Mouse (Mus musculus): ENCODE measurements around the gene Snx5.

DNA sequence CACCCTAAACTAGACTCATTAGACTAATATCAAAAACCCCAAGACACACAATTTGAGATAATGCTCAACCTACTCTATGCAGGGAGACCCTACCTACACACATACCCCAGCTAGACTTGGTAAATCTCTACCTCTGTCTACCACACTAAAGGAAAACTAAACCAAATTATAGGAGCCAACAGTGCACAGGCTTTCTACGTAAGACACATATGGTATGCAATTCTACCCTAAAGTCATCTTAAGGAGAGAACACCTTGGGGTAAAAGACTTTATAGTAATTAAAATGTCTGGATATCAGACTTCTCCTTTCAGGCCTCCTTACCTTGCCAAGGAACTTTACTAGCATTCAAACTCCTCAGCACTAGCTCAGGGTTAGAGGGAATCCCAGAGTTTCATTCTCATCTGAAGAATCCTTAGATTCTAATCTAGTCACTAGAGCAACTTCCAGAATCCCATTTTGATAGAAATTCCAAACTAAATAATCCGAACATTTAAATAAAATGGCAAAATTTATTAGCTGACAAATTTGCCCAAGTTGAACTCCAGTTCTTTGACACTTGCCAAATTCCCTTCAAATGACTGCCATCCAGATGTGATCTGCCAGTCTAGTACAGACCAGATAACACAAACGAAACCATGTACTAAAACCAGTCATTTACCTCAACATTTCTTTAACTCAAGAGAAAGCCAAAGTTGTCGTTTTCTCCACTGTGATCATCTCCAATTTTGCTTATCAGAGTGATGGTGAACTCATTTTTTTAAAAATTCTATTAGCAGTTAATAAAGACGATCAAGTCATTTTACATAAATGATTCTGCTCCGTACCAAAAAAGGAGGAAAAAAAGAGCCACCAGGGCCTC is 2.0 kb downstream of the Snx5 start:
- TF ChIP-seq CTCF (IDR thresholded peaks at IDR 0.05; ENCODE audit: borderline replicate concordance, extremely low read depth, insufficient read depth, insufficient read length) = no peak
- TF ChIP-seq POLR2A (IDR thresholded peaks at IDR 0.05; ENCODE audit: borderline replicate concordance, extremely low read depth, insufficient read depth, insufficient read length, poor library complexity, severe bottlenecking) = no peak

Data from brain, embryonic 14.5 days (tissue).